Mouse (Mus musculus): ENCODE measurements around the gene Chmp4b. TPM values are rescaled to one million over a fixed set of nuclear protein-coding genes. Genes with fewer than 3 reads are reported as not detected.

The Chmp4b gene
- total and polyA plus RNA-seq, 3 experiments = 118 to 196 TPM; not detected in 1

GRCm38 (mm10) chr2:154603638-154604153 lies 47.8 kb upstream of the Chmp4b start, which contains the start of gene Pxmp4:
Gene Pxmp4 (minus strand): TSS chr2:154603708.
- Histone ChIP-seq H3K27ac (ENCODE audit: control insufficient read depth, low read depth, low read length) (peak within 1 kb of the TSS; percentile 64), H3K4me1 (ENCODE audit: control insufficient read depth in 1 of 2, insufficient read depth in 2 of 2, low read length in 2 of 2) (peaks cover 2 to 5% of the 10 kb centered on the region in 2 experiments; a peak in 3 of 4 replicates), H3K27me3 (ENCODE audit: control insufficient read depth in 1 of 2, insufficient read depth in 2 of 2, low read length in 2 of 2) (no peaks in the 10 kb centered on the region), H3K79me2 (ENCODE audit: control insufficient read depth, insufficient read depth, low read length, poor library complexity) (peaks cover 1% of the 10 kb centered on the region; the same call in 1 of the 2 replicates), H3K36me3 (ENCODE audit: control insufficient read depth in 1 of 2, insufficient read depth in 2 of 2, low read length in 2 of 2) (peaks cover 0 to 4% of the 10 kb centered on the region in 2 experiments; a peak in 2 of 4 replicates), H3K9ac (ENCODE audit: control insufficient read depth, low read depth, low read length, poor library complexity, severe bottlenecking) (peak within 1 kb of the TSS; percentile 82), H3K9me3 (replicated peaks; ENCODE audit: insufficient read depth, low read length) (no peaks in the 10 kb centered on the region), H3K4me3 (ENCODE audit: control insufficient read depth in 1 of 2, insufficient read depth in 1 of 2, low read depth in 2 of 2, low read length in 2 of 2) (peak within 1 kb of the TSS; percentile 90 to 91)
- DNase-seq (ENCODE audit: low read depth, low spot score) = peak; percentile 99
- TF ChIP-seq MYB (IDR thresholded peaks at IDR 0.05; ENCODE audit: low read depth, low read length) (no peak), HCFC1 (IDR thresholded peaks at IDR 0.05; ENCODE audit: low read depth, low read length) (peak; percentile 65; the same call in 1 of the 2 replicates), MEF2A (IDR thresholded peaks at IDR 0.05; ENCODE audit: extremely low read depth, insufficient replicate concordance, low read depth, low read length, poor library complexity, severe bottlenecking) (no peak), TAL1 (IDR thresholded peaks at IDR 0.05; ENCODE audit: low read length) (no peak), USF2 (IDR thresholded peaks at IDR 0.05; ENCODE audit: borderline replicate concordance in 1 of 2, insufficient read depth in 1 of 2, low read depth in 1 of 2, low read length in 2 of 2) (no peak), ZC3H11A (IDR thresholded peaks at IDR 0.05; ENCODE audit: low read depth, low read length) (no peak), TCF12 (IDR thresholded peaks at IDR 0.05; ENCODE audit: low read depth, low read length) (no peak; the same call in 1 of the 2 replicates), SIN3A (IDR thresholded peaks at IDR 0.05; ENCODE audit: low read length) (peak; percentile 78; the same call in 1 of the 2 replicates), GATA1 (IDR thresholded peaks at IDR 0.05; ENCODE audit: low read depth, low read length) (peak; percentile 19; the same call in 1 of the 2 replicates), TBP (IDR thresholded peaks at IDR 0.05; ENCODE audit: low read depth, low read length) (peak; percentile 79), POLR2AphosphoS2 (IDR thresholded peaks at IDR 0.05; ENCODE audit: low read length) (no peak; the same call in 1 of the 2 replicates), NRF1 (IDR thresholded peaks at IDR 0.05; ENCODE audit: insufficient read depth, low read depth, low read length, poor library complexity, severe bottlenecking) (0 out of 2 replicates have a peak, but pooled peaks have one; percentile 14), MXI1 (IDR thresholded peaks at IDR 0.05; ENCODE audit: low read depth, low read length) (peak; percentile 83; the same call in 1 of the 2 replicates), KAT2A (conservative IDR thresholded peaks at IDR 0.05; ENCODE audit: low read depth, low read length) (0 out of 2 replicates have a peak, but pooled peaks have one; percentile 34), BHLHE40 (IDR thresholded peaks at IDR 0.05; ENCODE audit: borderline replicate concordance, low read depth, low read length) (no peak), RAD21 (IDR thresholded peaks at IDR 0.05; ENCODE audit: low read depth, low read length) (no peak), MAFK (IDR thresholded peaks at IDR 0.05; ENCODE audit: borderline replicate concordance, low read depth, low read length) (peak; percentile 45; the same call in 1 of the 2 replicates), CHD2 (IDR thresholded peaks at IDR 0.05; ENCODE audit: low read length) (peak; percentile 82), ZMIZ1 (IDR thresholded peaks at IDR 0.05; ENCODE audit: low read depth, low read length) (peak; percentile 61; the same call in 1 of the 2 replicates), SMC3 (IDR thresholded peaks at IDR 0.05; ENCODE audit: low read depth, low read length) (no peak), POLR2A (IDR thresholded peaks at IDR 0.05; ENCODE audit: control insufficient read depth in 1 of 2, insufficient read depth in 1 of 2, low read depth in 1 of 2, low read length in 2 of 2, poor library complexity in 1 of 2) (peak in 1 of 2 experiments; percentile 63; a peak in 2 of 4 replicates), NELFE (IDR thresholded peaks at IDR 0.05; ENCODE audit: low read depth, low read length) (peak; percentile 53), ELF1 (IDR thresholded peaks at IDR 0.05; ENCODE audit: low read depth, low read length) (no peak), EP300 (IDR thresholded peaks at IDR 0.05; ENCODE audit: low read depth in 1 of 2, low read length in 2 of 2) (0 out of 4 replicates have a peak, but pooled peaks of 1 of the 2 experiments have one; percentile 20), POLR2AphosphoS5 (IDR thresholded peaks at IDR 0.05; ENCODE audit: borderline replicate concordance, low read depth, low read length) (no peak), CHD1 (IDR thresholded peaks at IDR 0.05; ENCODE audit: low read depth, low read length) (no peak), MAX (IDR thresholded peaks at IDR 0.05; ENCODE audit: low read length) (peak; percentile 52)
